Mouse (Mus musculus) Patski (cell line): ENCODE results near the gene Plcxd2. TPM values are rescaled to one million over a fixed set of nuclear protein-coding genes. Genes with fewer than 3 reads are reported as not detected.

ENCODE experiments used
- ATAC-seq: fragments of 100-300 bp; one replicate; pipeline ENCODE4 v1.8.0; 2021
- CTCF ChIA-PET: fragments of 350-600 bp; sonication (Branson Sonifier 250); formaldehyde crosslinking; loops from one replicate; lab custom pipeline; 2022; ENCODE audit warnings: inconsistent platforms; lab: Charles Lee
- POLR2A ChIA-PET: fragments of 350-600 bp; sonication (Branson Sonifier 250); formaldehyde crosslinking; loops from one replicate; lab custom pipeline; 2022; ENCODE audit warnings: antibody characterized with exemption, inconsistent platforms; lab: Charles Lee
- DNase-seq: peaks from one replicate; pipeline ENCODE4 v3.0.0-alpha.2; 2011; ENCODE audit warnings: low read depth, low spot score
- H3K27me3 ChIP-seq: fragments of 371-371 bp; one replicate; pipeline ENCODE4 v1.5.1; 2021
- CTCF ChIP-seq: fragments of 100-300 bp; IDR thresholded peaks from one replicate; pipeline ENCODE4 v1.5.1; 2021
- in situ Hi-C: fragments of 300-500 bp; cut with MboI; formaldehyde crosslinking; loops from 3 replicates; pipeline ENCODE4 v1.11.1; 2018; ENCODE audit warnings: low pct_unique_long_range_greater_than_20kb, mixed read lengths
- polyA plus RNA-seq: library from polyadenylated mRNA; unstranded; gene quantifications from one replicate; pipeline ENCODE4 v1.2.3, GENCODE M21; 2021

Gene Plcxd2
- polyA plus RNA-seq, 1 experiment from 2014 or later = 8.2 TPM

DNA sequence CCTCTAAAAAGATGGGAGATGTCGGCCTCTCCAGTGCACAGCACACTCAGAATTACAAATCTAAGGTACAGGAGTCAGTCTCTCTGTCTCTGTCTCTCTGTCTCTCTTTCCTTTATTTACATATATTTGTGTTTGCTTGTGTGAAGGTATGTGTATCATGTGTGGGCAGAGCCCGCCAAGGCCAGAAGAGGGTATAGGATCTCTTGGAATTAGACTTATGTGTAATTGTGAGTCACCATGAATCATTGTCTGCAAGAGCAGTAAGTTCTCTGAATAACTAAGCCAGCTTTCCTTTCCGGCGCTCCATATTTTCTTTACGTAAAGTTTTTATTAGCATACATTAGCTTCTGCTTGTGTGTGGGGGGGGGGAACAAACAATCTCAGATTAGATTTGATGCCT, 64.4 kb downstream of the Plcxd2 start:
- CTCF ChIA-PET = interaction anchor here (1.4 kb wide), 1 partner anchor 21 kb away, joined by 5 read pairs; no protein-coding TSS in a partner anchor
- peak; percentile 41 for ATAC-seq
- in situ Hi-C loops = no loop called here

DNA sequence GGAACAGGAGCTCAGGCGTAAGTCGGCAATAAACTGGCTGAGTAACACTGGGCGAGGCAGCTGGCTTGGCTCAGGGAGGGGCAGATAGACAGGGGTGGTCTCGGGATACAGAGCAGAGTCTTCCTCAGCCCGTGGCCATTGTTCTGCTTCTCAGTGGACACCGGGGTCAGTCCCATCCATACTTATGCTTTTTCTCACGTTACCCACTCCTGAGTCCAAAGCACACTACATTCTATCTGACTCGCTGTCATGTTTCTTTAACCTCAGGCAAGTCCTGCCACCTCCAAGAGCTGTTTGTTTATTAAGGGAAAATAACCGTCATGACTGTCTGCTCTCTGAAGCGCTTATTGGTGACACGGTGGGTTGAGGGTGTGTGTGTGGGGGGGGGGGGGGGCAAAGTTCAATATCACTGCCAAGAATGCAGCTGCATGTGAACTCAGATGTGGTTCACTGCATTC, 64.8 kb downstream of the Plcxd2 start:
- ChIA-PET CTCF (no interaction called here), POLR2A (interaction anchor here (0.6 to 1.0 kb wide), 3 partner anchors 14 to 153 kb away, joined by 3 to 5 read pairs (median 3); no protein-coding TSS in a partner anchor)
- peak; percentile 52 for ATAC-seq
- TF ChIP-seq CTCF = no peak
- DNase-seq = no peak
- in situ Hi-C loops = no loop called here
- H3K27me3 ChIP-seq = no peaks in the 10 kb centered on the region

More for the DNA sequence above, 64.4 kb downstream of the Plcxd2 start:
- no peak for TF ChIP-seq CTCF
- no peaks in the 10 kb centered on the region for H3K27me3 ChIP-seq
- POLR2A ChIA-PET = interaction anchor here (0.9 to 1.0 kb wide), 2 partner anchors 13 to 153 kb away, joined by 3 to 5 read pairs; no protein-coding TSS in a partner anchor
- no peak for DNase-seq

DNA sequence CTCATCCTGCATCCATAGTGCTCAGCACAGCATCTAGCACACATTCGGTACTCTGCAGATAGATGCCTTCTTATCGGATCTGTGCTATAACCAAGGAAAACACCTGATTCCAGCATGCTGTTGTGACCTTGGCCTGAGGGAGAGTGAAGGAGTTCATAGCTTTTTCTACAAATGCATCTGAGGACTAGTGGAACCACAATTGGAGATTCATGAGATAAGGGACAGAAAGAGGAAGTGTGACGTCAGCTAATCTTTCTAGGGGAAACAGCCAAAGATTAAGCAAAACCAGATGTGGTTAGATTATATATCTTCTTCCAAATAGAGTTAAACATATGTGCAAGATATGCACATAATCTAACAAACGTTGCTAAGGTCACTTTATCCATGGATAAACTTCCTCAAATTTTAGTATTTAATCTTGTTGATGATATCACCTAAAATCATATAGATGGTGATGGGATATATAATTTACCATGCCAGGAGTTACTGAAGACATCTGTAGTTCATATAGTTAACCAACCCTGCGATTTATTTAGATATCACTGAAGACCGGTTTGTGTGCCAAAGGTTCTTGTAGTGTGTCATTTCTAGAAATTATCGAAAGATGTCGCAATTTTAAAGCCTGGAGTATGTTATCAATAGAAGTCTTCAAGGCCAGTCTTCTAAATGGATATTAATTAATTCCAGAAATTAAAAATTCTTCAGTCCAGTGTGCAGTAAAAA, 67.7 kb downstream of the Plcxd2 start:
- H3K27me3 ChIP-seq = no peaks in the 10 kb centered on the region
- in situ Hi-C loops = no loop called here
- ChIA-PET CTCF (interaction anchor here (0.8 to 1.4 kb wide), 3 partner anchors 10 to 97 kb away, joined by 3 to 5 read pairs (median 4); no protein-coding TSS in a partner anchor), POLR2A (no interaction called here)
- ATAC-seq (no peak), DNase-seq (no peak)
- TF ChIP-seq CTCF = no peak

DNA sequence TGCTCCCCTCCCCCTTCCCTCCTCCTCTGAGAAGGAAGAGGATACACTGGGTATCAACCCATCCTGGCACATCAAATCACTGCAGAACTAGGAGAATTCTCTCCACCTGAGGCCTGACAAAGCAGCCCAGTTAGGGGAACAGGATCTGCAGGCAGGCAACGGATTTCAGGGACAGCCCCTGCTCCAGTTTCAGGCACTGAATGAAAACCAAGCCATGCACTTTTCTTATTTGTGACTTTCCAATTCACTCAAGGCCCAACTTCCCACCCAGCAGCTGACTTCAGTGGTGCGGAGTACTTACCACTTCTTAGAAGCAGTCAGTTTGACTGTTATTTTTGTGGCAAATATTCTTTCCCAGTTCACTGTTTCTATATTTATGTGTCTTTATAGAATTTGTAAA, 69.3 kb downstream of the Plcxd2 start:
- H3K27me3 ChIP-seq = no peaks in the 10 kb centered on the region
- no peak for TF ChIP-seq CTCF
- in situ Hi-C loops = no loop called here
- ATAC-seq (no peak), DNase-seq (no peak)
- ChIA-PET POLR2A (no interaction called here), CTCF (interaction anchor here (1.4 to 3.0 kb wide), 3 partner anchors 10 to 95 kb away, joined by 4 to 13 read pairs (median 12); no protein-coding TSS in a partner anchor)

DNA sequence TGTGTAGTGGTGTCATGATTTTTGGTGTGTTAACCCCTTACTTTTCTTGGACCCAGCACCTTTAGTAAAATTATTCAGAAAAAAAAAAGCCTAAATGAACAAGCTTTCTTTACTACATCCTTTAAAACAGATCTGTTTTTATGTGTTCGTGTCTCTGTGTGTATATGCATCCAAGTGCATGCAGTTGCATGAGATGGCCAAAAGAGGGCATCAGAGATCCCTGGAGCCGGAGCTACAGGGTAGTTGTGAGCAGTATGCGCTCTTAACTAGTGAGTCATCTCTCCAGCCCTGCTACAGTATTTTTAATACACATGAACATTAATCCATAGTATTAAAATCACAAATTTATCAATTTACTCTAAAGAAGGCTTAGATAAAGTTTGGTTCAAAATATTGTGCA, 70.6 kb downstream of the Plcxd2 start:
- in situ Hi-C loops = no loop called here
- peak; percentile 64 for TF ChIP-seq CTCF
- CTCF ChIA-PET = interaction anchor here (0.9 to 3.0 kb wide), 4 partner anchors 9 to 97 kb away, joined by 3 to 13 read pairs (median 8); no protein-coding TSS in a partner anchor
- POLR2A ChIA-PET = no interaction called here
- ATAC-seq (no peak), DNase-seq (no peak)
- no peaks in the 10 kb centered on the region for H3K27me3 ChIP-seq

DNA sequence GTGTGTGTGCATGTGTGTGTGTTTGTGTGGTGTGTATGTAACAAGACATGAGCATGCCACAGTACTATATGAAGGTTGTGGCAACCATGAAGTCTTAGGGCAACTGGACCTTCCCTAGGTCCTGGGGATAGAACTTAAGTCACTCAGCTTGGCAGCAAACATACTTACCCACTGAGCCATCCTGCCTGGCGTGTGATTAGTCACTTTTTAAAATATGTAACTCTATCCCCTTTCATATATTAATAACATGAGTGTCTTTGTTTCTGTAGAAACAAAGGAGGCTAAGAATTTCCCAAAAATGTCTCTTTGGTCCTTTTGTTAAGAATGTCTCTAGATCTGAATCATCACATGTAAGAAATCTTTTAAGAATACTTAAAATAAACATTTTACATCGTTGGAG, 72.6 kb downstream of the Plcxd2 start:
- H3K27me3 ChIP-seq = no peaks in the 10 kb centered on the region
- no peak for ATAC-seq
- in situ Hi-C loops = no loop called here
- no peak for TF ChIP-seq CTCF
- CTCF ChIA-PET = no interaction called here
- POLR2A ChIA-PET = no interaction called here
- no peak for DNase-seq

DNA sequence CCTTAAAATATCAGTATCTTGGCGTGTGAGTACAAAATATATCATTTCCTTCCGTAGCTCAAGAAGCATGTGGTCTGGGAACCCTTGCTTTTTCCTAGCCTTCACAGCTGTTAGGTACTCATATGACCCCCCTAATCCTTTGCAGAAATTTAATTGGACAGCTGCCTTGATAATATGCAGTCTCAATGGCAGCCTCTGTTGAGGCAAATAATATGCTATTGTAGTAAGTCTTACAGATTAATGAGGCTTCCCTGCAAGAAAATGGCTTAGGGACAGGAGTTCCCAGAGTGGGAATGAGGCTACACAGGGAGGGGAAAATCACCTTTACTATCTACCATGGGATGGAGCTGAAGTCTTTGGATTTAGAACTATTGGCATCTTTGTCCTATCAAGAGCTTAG, 73.5 kb downstream of the Plcxd2 start:
- no peak for DNase-seq
- ChIA-PET CTCF (interaction anchor here (1.1 kb wide), 1 partner anchor 15 kb away, joined by 3 read pairs; no protein-coding TSS in a partner anchor), POLR2A (interaction anchor here (0.5 kb wide), 1 partner anchor 191 kb away, joined by 7 read pairs; no protein-coding TSS in a partner anchor)
- in situ Hi-C loops = no loop called here
- no peaks in the 10 kb centered on the region for H3K27me3 ChIP-seq
- no peak for TF ChIP-seq CTCF
- no peak for ATAC-seq

DNA sequence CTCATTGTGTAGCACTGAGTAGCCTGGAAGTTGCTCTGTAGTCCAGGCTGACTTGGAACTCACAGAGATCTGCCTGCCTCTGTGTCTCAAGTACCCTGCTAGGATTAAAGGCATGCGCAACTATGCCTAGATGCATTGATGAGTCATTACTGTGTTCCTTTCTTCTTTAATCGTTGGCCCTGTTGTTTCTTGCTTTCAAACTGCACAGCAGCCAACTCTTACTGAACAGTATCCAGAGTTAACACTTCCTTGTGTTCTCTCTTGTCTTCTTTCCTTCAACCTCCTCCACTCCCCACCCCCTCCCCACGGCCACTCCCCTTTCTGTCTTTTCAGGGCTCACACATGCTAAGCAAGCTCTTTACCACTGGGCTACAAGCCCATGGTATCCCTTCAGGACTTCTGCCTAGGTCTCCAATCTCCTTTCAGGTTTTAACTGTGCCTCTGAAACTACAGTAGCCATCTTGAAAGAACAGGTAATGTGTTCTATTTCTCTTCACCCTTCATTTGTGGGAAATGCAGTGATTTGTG, 74.0 kb downstream of the Plcxd2 start:
- in situ Hi-C loops = no loop called here
- ChIA-PET POLR2A (no interaction called here), CTCF (interaction anchor here (1.1 kb wide), 1 partner anchor 16 kb away, joined by 3 read pairs; no protein-coding TSS in a partner anchor)
- TF ChIP-seq CTCF = no peak
- H3K27me3 ChIP-seq = no peaks in the 10 kb centered on the region
- ATAC-seq = no peak
- DNase-seq = no peak

DNA sequence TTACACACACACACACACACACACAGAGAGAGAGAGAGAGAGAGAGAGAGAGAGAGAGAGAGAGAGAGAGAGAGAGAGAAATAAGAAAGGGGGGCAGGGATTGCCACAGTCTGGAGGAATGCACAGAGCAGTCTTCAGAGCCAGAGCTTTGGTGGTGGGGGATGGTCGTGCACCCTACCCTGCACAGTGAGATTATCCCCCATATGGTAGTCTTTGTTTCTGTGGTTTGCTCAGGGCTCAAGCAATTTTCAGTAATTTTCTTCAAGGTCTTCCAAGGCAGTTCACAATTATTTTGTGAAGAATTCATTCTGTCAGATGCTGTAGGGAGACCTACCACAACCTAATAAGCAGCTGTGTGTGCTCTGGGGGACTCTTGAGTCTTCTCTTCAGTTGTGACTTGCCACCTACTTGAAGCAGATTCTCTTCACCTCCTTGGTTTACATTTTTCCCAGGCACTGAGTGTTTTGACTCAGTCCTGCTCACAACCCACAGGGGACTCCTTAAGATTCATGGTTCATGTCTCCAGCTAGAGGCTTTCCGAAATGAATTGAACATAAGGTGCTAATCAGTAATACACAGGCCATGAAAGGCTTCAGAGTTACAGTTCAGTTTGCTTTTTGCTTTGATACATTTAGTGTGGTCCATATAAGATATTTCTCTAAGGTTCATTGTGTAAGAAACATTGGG, 75.2 kb downstream of the Plcxd2 start:
- ChIA-PET CTCF (no interaction called here), POLR2A (no interaction called here)
- ATAC-seq (no peak), DNase-seq (no peak)
- H3K27me3 ChIP-seq = no peaks in the 10 kb centered on the region
- no peak for TF ChIP-seq CTCF
- in situ Hi-C loops = no loop called here

DNA sequence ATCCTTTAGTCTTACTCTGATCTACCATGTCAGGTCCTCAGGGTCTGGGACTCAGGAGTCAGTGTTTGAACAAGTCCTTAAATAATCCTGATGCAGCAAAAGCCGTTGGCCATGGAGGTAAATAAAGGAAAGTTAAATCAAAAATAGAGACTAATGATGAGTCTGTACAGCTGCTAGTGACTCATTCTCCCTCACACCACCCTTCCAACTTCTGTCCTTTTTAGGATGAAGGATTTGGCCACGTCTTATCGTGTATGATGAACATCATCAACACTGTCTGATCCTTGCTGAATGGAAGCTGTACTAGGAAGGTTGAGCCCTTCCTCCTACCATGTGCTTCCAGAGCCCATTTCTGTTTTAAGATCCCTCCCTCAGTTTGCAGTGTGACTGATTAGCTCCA, 79.7 kb downstream of the Plcxd2 start:
- POLR2A ChIA-PET = no interaction called here
- TF ChIP-seq CTCF = no peak
- CTCF ChIA-PET = interaction anchor here (1.3 to 3.1 kb wide), 2 partner anchors 10 to 37 kb away, joined by 4 to 13 read pairs; no protein-coding TSS in a partner anchor
- no peaks in the 10 kb centered on the region for H3K27me3 ChIP-seq
- DNase-seq (no peak), ATAC-seq (no peak)
- in situ Hi-C loops = no loop called here
